Mouse (Mus musculus) cortical plate, adult 2 months (tissue): Measurements from ENCODE around the gene Ccng2. TPM values are rescaled to one million over a fixed set of nuclear protein-coding genes. Genes with fewer than 3 reads are reported as not detected.

Experiments
- H3K27ac ChIP-seq: fragments of 200-500 bp; 2 replicates; pipeline ENCODE4 v1.5.1; 2012; ENCODE audit warnings: low read length, control low read depth, inconsistent platforms; ENCODE audit not compliant: insufficient read depth
- H3K4me1 ChIP-seq: fragments of 200-500 bp; 2 replicates; pipeline ENCODE4 v1.6.1; 2011; ENCODE audit warnings: low read length; ENCODE audit not compliant: control insufficient read depth, insufficient read depth
- H3K4me3 ChIP-seq: fragments of 200-500 bp; 2 replicates; pipeline ENCODE4 v1.5.1; 2011; ENCODE audit warnings: mild to moderate bottlenecking, low read length, control low read depth; ENCODE audit not compliant: insufficient read depth
- CTCF ChIP-seq: fragments of 200-500 bp; IDR thresholded peaks from 2 replicates; pipeline ENCODE4 v1.5.1; 2011; ENCODE audit warnings: mild to moderate bottlenecking, control low read depth, low read length; ENCODE audit not compliant: insufficient read depth; ENCODE audit errors: extremely low read depth
- POLR2A ChIP-seq: fragments of 200-500 bp; IDR thresholded peaks from 2 replicates; pipeline ENCODE4 v1.6.1; 2011; ENCODE audit warnings: mild to moderate bottlenecking, low read length, control low read depth; ENCODE audit not compliant: insufficient read depth; ENCODE audit errors: extremely low read depth
- polyA plus RNA-seq: library from polyadenylated mRNA; depleted of rRNA; stranded (reverse); fragments of >200 nt; gene quantifications from 2 replicates; pipeline ENCODE4 v1.2.3, GENCODE M21; 2012

The Ccng2 gene
- polyA plus RNA-seq, 1 experiment, result 35.1 TPM

- Histone ChIP-seq H3K4me1 (no peaks in the 10 kb centered on the region), H3K4me3 (no peak overlapping the region), H3K27ac (no peak overlapping the region)
- TF ChIP-seq CTCF, result no peak
- TF ChIP-seq POLR2A, result no peak
Measured at GRCm38 (mm10) chr5:93236541-93236940, 30.5 kb upstream of the Ccng2 start.

- H3K27ac ChIP-seq, result no peak overlapping the region
- H3K4me1 ChIP-seq, result no peaks in the 10 kb centered on the region
- H3K4me3 ChIP-seq, result no peak overlapping the region
- TF ChIP-seq CTCF (no peak), POLR2A (no peak)
Measured at GRCm38 (mm10) chr5:93239590-93240544, 27.2 kb upstream of the Ccng2 start.

- Histone ChIP-seq H3K4me1 (no peaks in the 10 kb centered on the region), H3K27ac (no peak overlapping the region), H3K4me3 (no peak overlapping the region)
- TF ChIP-seq POLR2A (no peak), CTCF (no peak)
Measured at GRCm38 (mm10) chr5:93245280-93245679, 21.8 kb upstream of the Ccng2 start.

GRCm38 (mm10) chr5:93249940-93250578 is 17.0 kb upstream of the Ccng2 start:
- H3K4me1 ChIP-seq, result no peaks in the 10 kb centered on the region
- H3K4me3 ChIP-seq, result no peak overlapping the region
- no peak overlapping the region for H3K27ac ChIP-seq
- TF ChIP-seq POLR2A (no peak), CTCF (no peak)

GRCm38 (mm10) chr5:93251001-93251760 is 15.9 kb upstream of the Ccng2 start:
- no peak overlapping the region for H3K4me3 ChIP-seq
- H3K27ac ChIP-seq, result no peak overlapping the region
- TF ChIP-seq POLR2A (no peak), CTCF (no peak)
- no peaks in the 10 kb centered on the region for H3K4me1 ChIP-seq

- TF ChIP-seq CTCF, result no peak
- TF ChIP-seq POLR2A, result no peak
- no peaks in the 10 kb centered on the region for H3K4me1 ChIP-seq
- H3K4me3 ChIP-seq, result no peak overlapping the region
Measured at GRCm38 (mm10) chr5:93255759-93256265, 11.2 kb upstream of the Ccng2 start.

GRCm38 (mm10) chr5:93256820-93257405 is 10.1 kb upstream of the Ccng2 start:
- Histone ChIP-seq H3K27ac (no peak overlapping the region), H3K4me3 (no peak overlapping the region), H3K4me1 (no peaks in the 10 kb centered on the region)
- TF ChIP-seq CTCF (no peak), POLR2A (no peak)

More at GRCm38 (mm10) chr5:93255759-93256265, 11.2 kb upstream of the Ccng2 start:
- no peak overlapping the region for H3K27ac ChIP-seq

- H3K4me3 ChIP-seq, result no peak overlapping the region
- TF ChIP-seq POLR2A, result no peak
- TF ChIP-seq CTCF, result no peak
- H3K27ac ChIP-seq, result no peak overlapping the region
- no peaks in the 10 kb centered on the region for H3K4me1 ChIP-seq
Measured at GRCm38 (mm10) chr5:93259349-93259748, 7.7 kb upstream of the Ccng2 start.

- H3K27ac ChIP-seq, result no peak overlapping the region
- no peaks in the 10 kb centered on the region for H3K4me1 ChIP-seq
- no peak overlapping the region for H3K4me3 ChIP-seq
- TF ChIP-seq POLR2A (no peak), CTCF (no peak)
Measured at GRCm38 (mm10) chr5:93260983-93261382, 6.1 kb upstream of the Ccng2 start.
